Mouse (Mus musculus) monocyte, adult 5-6 weeks (primary cell): ENCODE results near the gene Tnfrsf25. TPM values are rescaled to one million over a fixed set of nuclear protein-coding genes. Genes with fewer than 3 reads are reported as not detected.
A peak's percentile ranks its signal among the peaks of the same experiment; 100 is the strongest.

Experiments used
- ATAC-seq: fragments of 153-309, 156-312 bp; replicated peaks from 2 replicates; pipeline ENCODE4 v1.8.0; 2017; ENCODE audit warnings: mild to moderate bottlenecking; ENCODE audit not compliant: low TSS enrichment, insufficient number of reproducible peaks, severe bottlenecking, poor library complexity, low FRiP score
- total RNA-seq: library from RNA; stranded (forward); fragments of 200-1000, 200-491, 200-594 nt; gene quantifications from 3 replicates; pipeline ENCODE4 v1.2.3, GENCODE M21; 2017

Gene Tnfrsf25
- total RNA-seq, 1 experiment from 2014 or later, result not detected

DNA sequence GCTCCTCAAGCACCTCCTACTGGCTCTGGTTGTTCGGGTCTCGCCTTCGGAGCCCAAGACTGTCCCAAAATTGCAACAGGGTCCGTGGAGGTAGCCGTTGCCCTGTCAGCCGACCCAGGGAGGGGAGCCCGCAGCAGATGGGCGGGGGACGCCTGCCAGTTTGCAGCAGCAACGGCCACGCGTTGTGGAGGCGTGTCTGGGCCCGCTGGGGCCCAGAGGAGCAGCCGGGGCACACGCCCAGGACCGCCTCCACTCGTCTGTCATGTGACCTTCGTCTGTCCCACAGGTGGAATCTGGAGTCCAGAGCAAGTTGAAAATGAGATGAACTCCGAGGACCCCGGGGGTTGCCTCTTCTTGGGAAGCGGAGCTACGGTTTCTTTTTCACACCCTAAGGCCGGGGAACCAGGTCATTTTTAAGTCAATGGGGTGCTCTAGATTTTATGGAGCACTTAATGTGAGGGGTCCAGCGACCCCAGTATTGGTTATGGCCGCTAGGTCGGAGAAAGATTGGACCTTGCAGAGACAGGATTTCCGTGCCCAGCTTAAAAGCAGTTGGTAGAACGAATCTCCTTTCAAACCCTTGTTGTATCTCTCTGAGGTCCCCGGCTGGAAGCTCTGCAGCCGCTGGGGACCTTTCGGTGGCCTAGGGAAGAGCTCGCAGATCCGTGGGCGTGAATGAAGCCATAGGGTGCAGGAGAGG lies 43.0 kb downstream of the Tnfrsf25 start, which contains the start of gene Hes2:
Gene Hes2, plus strand, starts transcription at position 283 of the 700 bp plus-strand sequence.
- ATAC-seq, result no peak

- no peak for ATAC-seq
Observed at GRCm38 (mm10) chr4:152159285-152159678, 43.5 kb downstream of the Tnfrsf25 start.

DNA sequence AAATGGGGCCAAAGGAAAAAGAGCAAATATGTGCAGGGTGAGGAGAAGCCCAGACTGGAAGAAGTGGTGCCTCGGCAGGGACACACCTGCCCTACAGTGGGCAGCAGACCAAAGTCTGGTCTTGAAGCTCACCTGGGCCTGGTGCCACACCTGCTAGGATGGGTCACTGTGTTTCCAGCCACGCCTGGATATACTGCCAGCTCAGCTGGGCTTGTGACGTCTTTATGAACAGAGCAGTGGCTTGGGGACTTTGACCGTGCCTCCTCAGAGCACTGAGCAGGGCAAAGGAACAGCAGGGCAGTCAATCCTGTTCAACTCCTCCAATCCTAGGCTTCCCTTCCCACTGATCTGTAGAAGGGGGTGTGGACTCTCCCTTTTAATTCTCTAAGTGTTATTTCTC lies 45.0 kb downstream of the Tnfrsf25 start:
- no peak for ATAC-seq

GRCm38 (mm10) chr4:152161601-152162000 lies 45.9 kb downstream of the Tnfrsf25 start:
- no peak for ATAC-seq

- ATAC-seq, result no peak
Observed at GRCm38 (mm10) chr4:152162748-152163147, 47.0 kb downstream of the Tnfrsf25 start.

- ATAC-seq, result peak; percentile 69
Observed at GRCm38 (mm10) chr4:152165036-152165931, 49.5 kb downstream of the Tnfrsf25 start.

- no peak for ATAC-seq
Observed at GRCm38 (mm10) chr4:152168052-152168451, 52.3 kb downstream of the Tnfrsf25 start.

DNA sequence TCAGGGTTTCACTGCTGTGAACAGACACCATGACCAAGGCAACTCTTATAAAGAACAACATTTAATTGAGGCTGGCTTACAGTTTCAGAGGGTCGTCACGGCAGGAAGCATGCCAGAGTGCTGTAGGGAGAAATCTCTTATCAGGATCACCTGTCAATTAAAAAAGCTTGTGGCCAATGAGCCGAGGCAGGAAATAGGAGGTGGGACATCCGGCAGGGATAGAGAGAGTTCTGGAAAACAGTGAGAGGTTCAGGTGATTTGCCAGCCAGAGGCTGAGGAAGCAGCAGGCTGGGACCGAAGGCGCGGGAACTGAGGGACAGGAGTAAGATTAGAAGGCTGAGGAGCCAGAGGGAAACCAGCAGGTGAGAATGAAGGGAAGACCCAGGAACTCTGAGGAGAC lies 53.4 kb downstream of the Tnfrsf25 start:
- ATAC-seq, result no peak

Other genes with a start within 250 kb of the Tnfrsf25 start
- gene Dnajc11, start 182.2 kb upstream of the Tnfrsf25 start, total RNA-seq, result 20.1 to 46.9 TPM (median 23.0 TPM) in 3 replicates
- 7.5 to 11.4 TPM (median 10.5 TPM) in 3 replicates for gene Thap3, start 126.9 kb upstream of the Tnfrsf25 start, total RNA-seq
- 6.7 to 8.8 TPM (median 7.8 TPM) in 3 replicates for gene Phf13, start 119.7 kb upstream of the Tnfrsf25 start, total RNA-seq
- 7.1 to 11.1 TPM (median 9.6 TPM) in 3 replicates for gene Klhl21, start 107.1 kb upstream of the Tnfrsf25 start, total RNA-seq
- gene Zbtb48, start 88.3 kb upstream of the Tnfrsf25 start, total RNA-seq, result 4.1 to 10.8 TPM (median 9.1 TPM) in 3 replicates
- gene Tas1r1, start 77.4 kb upstream of the Tnfrsf25 start, total RNA-seq, result not detected in 3 replicates
- 12.1 to 23.8 TPM (median 16.9 TPM) in 3 replicates for gene Nol9, start 76.6 kb upstream of the Tnfrsf25 start, total RNA-seq
- gene Plekhg5, start 43.4 kb upstream of the Tnfrsf25 start, total RNA-seq, result 2.5 to 8.2 TPM (median 5.6 TPM) in 3 replicates
- gene Espn, start 36.4 kb downstream of the Tnfrsf25 start, total RNA-seq, result 0.53 to 2.0 TPM (median 0.78 TPM) in 3 replicates
- gene Hes2, start 42.9 kb downstream of the Tnfrsf25 start, total RNA-seq, result not detected in 3 replicates
- 18.1 to 62.4 TPM (median 30.9 TPM) in 3 replicates for gene Acot7, start 62.2 kb downstream of the Tnfrsf25 start, total RNA-seq
- 0.39 to 0.86 TPM in 2 of 3 replicates, not detected in the other for gene Gpr153, start 158.3 kb downstream of the Tnfrsf25 start, total RNA-seq
- not detected in 3 replicates for gene Hes3, start 175.7 kb downstream of the Tnfrsf25 start, total RNA-seq
- gene Icmt, start 181.3 kb downstream of the Tnfrsf25 start, total RNA-seq, result 10.5 to 18.2 TPM (median 14.9 TPM) in 3 replicates
- gene Rnf207, start 203.1 kb downstream of the Tnfrsf25 start, total RNA-seq, result not detected in 3 replicates
- gene Rpl22, start 209.8 kb downstream of the Tnfrsf25 start, total RNA-seq, result 1,335 to 1,418 TPM (median 1,365 TPM) in 3 replicates
- 0.10 to 0.39 TPM in 2 of 3 replicates, not detected in the other for gene Chd5, start 222.7 kb downstream of the Tnfrsf25 start, total RNA-seq